Mouse (Mus musculus): Measurements from ENCODE around the gene Gtf2f2. TPM values are rescaled to one million over a fixed set of nuclear protein-coding genes. Genes with fewer than 3 reads are reported as not detected.

Gtf2f2 gene
- polyA plus RNA-seq, 1 experiment from 2014 or later: 21.4 TPM

DNA sequence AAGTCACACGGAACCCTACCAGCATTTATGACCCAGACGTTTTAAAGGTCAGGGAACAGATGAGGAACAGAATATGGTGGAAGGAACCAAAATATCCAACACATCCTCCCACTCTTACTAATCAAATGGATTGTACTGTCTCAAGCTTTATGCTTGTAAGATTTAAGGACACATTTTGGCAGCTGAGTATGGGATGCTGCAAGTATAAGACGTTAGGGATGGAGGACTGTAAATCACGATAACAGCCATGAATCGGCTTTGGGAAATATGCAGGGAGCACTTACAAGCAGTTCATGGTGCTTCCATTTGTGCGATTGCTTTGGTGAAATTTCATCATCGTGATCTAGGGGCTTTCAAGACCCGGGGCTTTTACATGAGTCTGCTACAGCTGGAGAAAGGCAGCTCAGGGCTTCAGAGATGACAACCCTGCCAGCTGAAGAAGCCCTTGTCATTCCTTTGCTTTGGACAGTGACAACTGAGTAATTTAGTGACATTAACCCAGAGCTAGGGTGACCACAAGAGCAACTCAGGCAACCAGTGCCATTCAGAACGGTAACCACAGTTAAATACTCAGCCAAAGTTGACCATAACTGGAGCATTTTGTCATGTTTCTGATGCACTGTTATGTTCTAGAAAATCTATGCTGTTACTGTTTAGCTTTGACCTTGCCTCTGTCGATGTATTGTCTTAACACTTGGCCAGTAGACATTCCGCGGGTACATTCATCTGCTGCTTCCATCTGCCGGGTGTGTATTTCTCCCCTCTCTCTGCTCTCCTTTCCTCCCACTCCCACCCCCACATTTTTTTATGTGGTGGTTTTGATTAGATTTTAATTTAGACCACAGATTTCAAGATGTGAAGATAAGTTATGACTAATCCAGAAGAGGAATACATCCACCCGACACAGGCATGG lies 32.8 kb upstream of the Gtf2f2 start:
- 78% methylated on average over 14 of the region's 14 CpGs for WGBS
- H3K9ac ChIP-seq (replicated peaks; ENCODE audit: low read depth): no peak overlapping the region
- TF ChIP-seq EP300 (IDR thresholded peaks at IDR 0.05) (no peak), CTCF (IDR thresholded peaks at IDR 0.05) (no peak)
- no peak overlapping the region for H3K4me2 ChIP-seq (replicated peaks; ENCODE audit: low read depth, low read length)
- H3K9me3 ChIP-seq (ENCODE audit: low read length): no peaks in the 10 kb centered on the region
- H3K4me1 ChIP-seq (ENCODE audit: insufficient read depth, low read depth, low read length): no peaks in the 10 kb centered on the region
- no peak overlapping the region for H3K27ac ChIP-seq (ENCODE audit: low read length)
- DNase-seq (ENCODE audit: low spot score) (no peak), ATAC-seq (no peak)
- H3K36me3 ChIP-seq (ENCODE audit: insufficient read depth, low read length): no peaks in the 10 kb centered on the region
- H3K27me3 ChIP-seq (replicated peaks; ENCODE audit: insufficient read depth, low read length): no peaks in the 10 kb centered on the region
- H3K4me3 ChIP-seq (ENCODE audit: low read depth, low read length): no peak overlapping the region

DNA sequence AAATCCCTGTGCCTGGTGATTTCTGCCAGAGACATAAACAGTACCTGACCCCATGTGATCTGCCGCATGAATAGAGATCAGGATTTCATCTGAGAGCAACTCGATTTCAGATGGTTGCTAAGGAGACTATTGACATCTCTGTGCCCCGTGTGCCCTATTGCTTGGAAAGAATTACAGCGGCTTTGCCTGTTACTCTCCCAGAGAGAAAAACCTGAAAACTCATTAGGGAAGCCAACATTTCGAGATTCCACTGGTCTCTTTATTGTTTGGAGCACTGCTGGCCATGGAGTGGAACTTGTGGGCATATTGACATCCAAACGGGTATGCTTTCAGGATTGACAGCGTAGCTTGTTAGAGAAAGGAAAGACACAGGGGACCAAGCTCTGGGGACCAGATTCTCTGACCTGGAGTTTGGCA lies 22.6 kb upstream of the Gtf2f2 start:
- Histone ChIP-seq H3K27ac (ENCODE audit: low read length) (no peak overlapping the region), H3K4me2 (replicated peaks; ENCODE audit: low read depth, low read length) (no peak overlapping the region), H3K27me3 (replicated peaks; ENCODE audit: insufficient read depth, low read length) (no peaks in the 10 kb centered on the region), H3K36me3 (ENCODE audit: insufficient read depth, low read length) (no peaks in the 10 kb centered on the region), H3K9me3 (ENCODE audit: low read length) (no peaks in the 10 kb centered on the region), H3K4me1 (ENCODE audit: insufficient read depth, low read depth, low read length) (no peaks in the 10 kb centered on the region), H3K4me3 (ENCODE audit: low read depth, low read length) (no peak overlapping the region), H3K9ac (replicated peaks; ENCODE audit: low read depth) (no peak overlapping the region)
- ATAC-seq: no peak
- 23% methylated on average over 7 of the region's 7 CpGs for WGBS
- DNase-seq (ENCODE audit: low spot score): no peak
- TF ChIP-seq CTCF (IDR thresholded peaks at IDR 0.05): no peak
- TF ChIP-seq EP300 (IDR thresholded peaks at IDR 0.05): no peak

DNA sequence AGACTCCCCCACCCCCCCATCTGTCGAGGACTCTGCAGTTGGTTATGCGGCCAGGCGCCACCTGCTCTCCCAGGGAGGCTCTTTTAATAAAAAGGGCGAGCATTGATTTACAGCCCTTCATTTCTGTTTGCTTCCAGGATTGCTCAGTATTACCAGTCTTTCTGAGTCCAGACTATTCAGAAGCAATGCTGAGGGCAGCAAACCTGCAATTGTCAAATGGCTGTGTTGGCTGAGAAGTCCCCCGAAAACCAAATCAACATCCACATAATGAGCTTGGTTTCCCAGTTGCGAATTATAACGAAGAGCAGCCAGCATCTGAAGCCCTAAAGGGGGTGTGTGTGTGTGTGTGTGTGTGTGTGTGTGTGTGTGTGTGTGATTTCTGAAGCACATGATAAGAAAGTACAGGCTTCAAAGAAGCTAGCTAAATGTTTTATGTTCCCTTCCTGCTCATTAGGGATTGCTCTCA lies 22.0 kb upstream of the Gtf2f2 start:
- H3K9ac ChIP-seq (replicated peaks; ENCODE audit: low read depth): no peak overlapping the region
- H3K27me3 ChIP-seq (replicated peaks; ENCODE audit: insufficient read depth, low read length): no peaks in the 10 kb centered on the region
- no peaks in the 10 kb centered on the region for H3K36me3 ChIP-seq (ENCODE audit: insufficient read depth, low read length)
- H3K27ac ChIP-seq (ENCODE audit: low read length): no peak overlapping the region
- DNase-seq (ENCODE audit: low spot score) (no peak), ATAC-seq (no peak)
- WGBS: 65% methylated on average over 7 of the region's 7 CpGs
- TF ChIP-seq CTCF (IDR thresholded peaks at IDR 0.05): no peak
- TF ChIP-seq EP300 (IDR thresholded peaks at IDR 0.05): no peak
- H3K9me3 ChIP-seq (ENCODE audit: low read length): no peaks in the 10 kb centered on the region
- H3K4me3 ChIP-seq (ENCODE audit: low read depth, low read length): no peak overlapping the region
- no peaks in the 10 kb centered on the region for H3K4me1 ChIP-seq (ENCODE audit: insufficient read depth, low read depth, low read length)
- no peak overlapping the region for H3K4me2 ChIP-seq (replicated peaks; ENCODE audit: low read depth, low read length)

DNA sequence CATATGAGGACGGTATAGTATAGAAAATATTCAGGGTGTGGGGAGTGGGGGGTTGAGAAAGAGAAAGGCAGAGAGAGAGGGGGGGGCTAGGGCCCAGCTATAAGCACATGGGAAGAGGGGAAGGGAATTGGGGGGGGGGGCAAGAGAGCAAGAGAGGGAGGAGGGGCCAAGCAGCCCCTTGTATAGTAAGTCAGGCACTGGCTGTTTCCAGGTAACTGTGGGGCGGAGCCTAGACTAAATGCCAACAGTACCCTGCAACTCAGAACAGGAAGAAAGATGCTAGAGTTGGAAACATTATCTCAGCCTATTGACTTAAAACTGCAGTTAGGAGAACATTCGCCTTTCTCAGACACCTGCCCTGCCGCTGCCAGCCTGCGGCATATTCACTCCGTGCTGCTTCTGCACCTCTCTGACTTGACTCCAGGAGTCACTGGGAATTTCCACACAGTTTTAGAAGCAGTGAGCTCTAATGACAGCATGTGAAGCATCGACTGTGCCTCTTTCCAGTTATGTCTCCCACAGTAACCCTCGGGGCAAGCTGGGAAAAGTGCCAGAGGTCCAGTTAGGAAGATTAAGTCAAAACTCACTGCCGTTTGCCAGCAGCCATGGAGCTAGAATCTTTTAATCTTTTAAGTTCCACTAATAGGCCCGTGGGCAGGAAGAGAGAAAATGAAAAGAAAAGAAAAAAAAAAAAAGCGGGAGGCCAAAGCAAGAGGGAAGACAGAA lies 20.6 kb upstream of the Gtf2f2 start:
- H3K27me3 ChIP-seq (replicated peaks; ENCODE audit: insufficient read depth, low read length): no peaks in the 10 kb centered on the region
- no peaks in the 10 kb centered on the region for H3K9me3 ChIP-seq (ENCODE audit: low read length)
- no peak overlapping the region for H3K27ac ChIP-seq (ENCODE audit: low read length)
- ATAC-seq (no peak), DNase-seq (ENCODE audit: low spot score) (no peak)
- H3K4me3 ChIP-seq (ENCODE audit: low read depth, low read length): no peak overlapping the region
- H3K9ac ChIP-seq (replicated peaks; ENCODE audit: low read depth): no peak overlapping the region
- 43% methylated on average over 11 of the region's 11 CpGs for WGBS
- no peaks in the 10 kb centered on the region for H3K36me3 ChIP-seq (ENCODE audit: insufficient read depth, low read length)
- no peak overlapping the region for H3K4me2 ChIP-seq (replicated peaks; ENCODE audit: low read depth, low read length)
- TF ChIP-seq EP300 (IDR thresholded peaks at IDR 0.05): no peak
- TF ChIP-seq CTCF (IDR thresholded peaks at IDR 0.05): no peak
- no peaks in the 10 kb centered on the region for H3K4me1 ChIP-seq (ENCODE audit: insufficient read depth, low read depth, low read length)

- TF ChIP-seq EP300 (IDR thresholded peaks at IDR 0.05) (no peak), CTCF (IDR thresholded peaks at IDR 0.05) (no peak)
- H3K36me3 ChIP-seq (ENCODE audit: insufficient read depth, low read length): no peaks in the 10 kb centered on the region
- no peak for ATAC-seq
- H3K4me3 ChIP-seq (ENCODE audit: low read depth, low read length): no peak overlapping the region
- no peak for DNase-seq (ENCODE audit: low spot score)
- no peak overlapping the region for H3K27ac ChIP-seq (ENCODE audit: low read length)
- no peak overlapping the region for H3K9ac ChIP-seq (replicated peaks; ENCODE audit: low read depth)
- no peaks in the 10 kb centered on the region for H3K4me1 ChIP-seq (ENCODE audit: insufficient read depth, low read depth, low read length)
- no peaks in the 10 kb centered on the region for H3K27me3 ChIP-seq (replicated peaks; ENCODE audit: insufficient read depth, low read length)
- 85% methylated on average over 4 of the region's 4 CpGs for WGBS
- H3K4me2 ChIP-seq (replicated peaks; ENCODE audit: low read depth, low read length): no peak overlapping the region
- H3K9me3 ChIP-seq (ENCODE audit: low read length): no peaks in the 10 kb centered on the region
These were observed 14.0 kb upstream of the Gtf2f2 start for GRCm38 (mm10) chr14:76024641-76025040.

- H3K4me2 ChIP-seq (replicated peaks; ENCODE audit: low read depth, low read length): no peak overlapping the region
- DNase-seq (ENCODE audit: low spot score) (no peak), ATAC-seq (no peak)
- no peaks in the 10 kb centered on the region for H3K27me3 ChIP-seq (replicated peaks; ENCODE audit: insufficient read depth, low read length)
- WGBS: 67% methylated on average over 7 of the region's 7 CpGs
- no peaks in the 10 kb centered on the region for H3K9me3 ChIP-seq (ENCODE audit: low read length)
- H3K9ac ChIP-seq (replicated peaks; ENCODE audit: low read depth): no peak overlapping the region
- no peak overlapping the region for H3K4me3 ChIP-seq (ENCODE audit: low read depth, low read length)
- TF ChIP-seq EP300 (IDR thresholded peaks at IDR 0.05) (no peak), CTCF (IDR thresholded peaks at IDR 0.05) (no peak)
- no peaks in the 10 kb centered on the region for H3K36me3 ChIP-seq (ENCODE audit: insufficient read depth, low read length)
- no peak overlapping the region for H3K27ac ChIP-seq (ENCODE audit: low read length)
- no peaks in the 10 kb centered on the region for H3K4me1 ChIP-seq (ENCODE audit: insufficient read depth, low read depth, low read length)
These were observed 10.5 kb upstream of the Gtf2f2 start for GRCm38 (mm10) chr14:76020927-76021719.

Measured in lung, postnatal 0 days (tissue).